9 mouse cellular contexts compared by ENCODE assay signal in the genomic region with DNA sequence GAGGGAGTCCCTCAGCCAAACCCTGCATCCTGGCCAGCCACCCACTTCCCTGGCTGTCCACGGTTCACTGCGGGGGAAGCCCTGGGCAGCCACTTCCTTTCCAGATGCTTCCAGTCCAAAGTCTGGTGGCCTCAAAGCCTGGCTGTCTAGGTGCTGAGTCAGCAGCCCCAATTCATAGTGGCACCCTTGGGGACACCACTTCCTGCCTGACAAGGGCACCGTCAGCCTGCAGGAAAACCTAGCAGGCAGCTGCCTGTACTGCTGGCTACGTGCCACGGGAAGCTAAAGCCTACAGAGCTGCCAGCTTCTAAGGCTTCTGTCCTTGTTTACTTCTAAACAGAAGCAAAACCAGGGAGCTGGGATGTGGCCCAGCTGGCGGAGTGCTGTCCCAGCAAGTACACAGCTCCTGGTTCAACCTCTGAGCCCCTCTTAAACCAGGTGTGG. TPM values are rescaled to one million over a fixed set of nuclear protein-coding genes. Genes with fewer than 3 reads are reported as not detected.
DNase-seq lines count a peak whose midpoint lies in the region; ATAC-seq lines count a peak whose summit lies in the region.
"Had no signal": no experiment of that assay in that cellular context is flagged by ENCODE, and none has a peak within 500 bp of the region (broad histone marks: within the 10 kb centered on the region; RNA-seq: fewer than 3 reads in every experiment).

No protein-coding gene starts in this region.

- no peak overlapping the region for H3K4me2 ChIP-seq in midbrain, embryonic 16.5 days (ENCODE audit: low read length)
- H3K4me2 ChIP-seq in embryonic facial prominence, embryonic 13.5 days = no peak overlapping the region
- H3K4me2 ChIP-seq in heart, embryonic 11.5 days = no peak overlapping the region
- H3K4me2 ChIP-seq in kidney, embryonic 15.5 days = peak overlapping the region; percentile 5; the same call in 1 of the 2 replicates
- no peak overlapping the region for H3K4me2 ChIP-seq in limb, embryonic 15.5 days

- H3K9ac ChIP-seq in midbrain, embryonic 16.5 days (ENCODE audit: low read depth, low read length) = no peak overlapping the region
- H3K9ac ChIP-seq in embryonic facial prominence, embryonic 13.5 days = no peak overlapping the region
- no peak overlapping the region for H3K9ac ChIP-seq in heart, embryonic 11.5 days (ENCODE audit: low read depth, low read length)
- no peak overlapping the region for H3K9ac ChIP-seq in kidney, embryonic 15.5 days
- H3K9ac ChIP-seq in limb, embryonic 15.5 days = no peak overlapping the region

- peaks cover 19% of the 10 kb centered on the region for H3K36me3 ChIP-seq in midbrain, embryonic 10.5 days
- peaks cover 14% of the 10 kb centered on the region for H3K36me3 ChIP-seq in midbrain, embryonic 16.5 days (ENCODE audit: control insufficient read depth, insufficient read depth, low read length)
- peaks cover 27% of the 10 kb centered on the region for H3K36me3 ChIP-seq in embryonic facial prominence, embryonic 13.5 days
- peaks cover 9% of the 10 kb centered on the region; the same call in 1 of the 2 replicates for H3K36me3 ChIP-seq in heart, embryonic 11.5 days (ENCODE audit: control insufficient read depth, insufficient read depth, low read length)
- peaks cover 19% of the 10 kb centered on the region for H3K36me3 ChIP-seq in kidney, embryonic 15.5 days
- H3K36me3 ChIP-seq in limb, embryonic 15.5 days = peaks cover 25% of the 10 kb centered on the region

- peak overlapping the region; percentile 30 for H3K27ac ChIP-seq in midbrain, embryonic 10.5 days (replicated peaks)
- no peak overlapping the region for H3K27ac ChIP-seq in midbrain, embryonic 16.5 days (ENCODE audit: low read length)
- 0 out of 2 replicates have a peak overlapping the region, but pooled peaks have one; percentile 5 for H3K27ac ChIP-seq in embryonic facial prominence, embryonic 13.5 days
- H3K27ac ChIP-seq in heart, embryonic 11.5 days (ENCODE audit: low read depth, low read length) = peak overlapping the region; percentile 31; the same call in 1 of the 2 replicates
- H3K27ac ChIP-seq in kidney, embryonic 15.5 days = peak overlapping the region; percentile 48
- H3K27ac ChIP-seq in limb, embryonic 15.5 days = peak overlapping the region; percentile 68

- no peak overlapping the region for H3K4me3 ChIP-seq in midbrain, embryonic 10.5 days
- no peak overlapping the region for H3K4me3 ChIP-seq in midbrain, embryonic 16.5 days (ENCODE audit: low read depth, low read length)
- no peak overlapping the region for H3K4me3 ChIP-seq in embryonic facial prominence, embryonic 13.5 days
- H3K4me3 ChIP-seq in heart, embryonic 11.5 days (ENCODE audit: low read depth, low read length) = no peak overlapping the region
- H3K4me3 ChIP-seq in kidney, embryonic 15.5 days (replicated peaks) = no peak overlapping the region
- H3K4me3 ChIP-seq in limb, embryonic 15.5 days = no peak overlapping the region

- H3K9me3 ChIP-seq in midbrain, embryonic 10.5 days (replicated peaks) = no peaks in the 10 kb centered on the region
- H3K9me3 ChIP-seq in midbrain, embryonic 16.5 days (replicated peaks; ENCODE audit: control insufficient read depth, low read length, poor library complexity, severe bottlenecking) = no peaks in the 10 kb centered on the region
- no peaks in the 10 kb centered on the region for H3K9me3 ChIP-seq in embryonic facial prominence, embryonic 13.5 days
- no peaks in the 10 kb centered on the region for H3K9me3 ChIP-seq in heart, embryonic 11.5 days (replicated peaks; ENCODE audit: control insufficient read depth, low read length)
- no peaks in the 10 kb centered on the region for H3K9me3 ChIP-seq in kidney, embryonic 15.5 days (replicated peaks)
- H3K9me3 ChIP-seq in limb, embryonic 15.5 days = no peaks in the 10 kb centered on the region

- DNase-seq in midbrain, embryonic 10.5 days (ENCODE audit: low spot score) = no peak
- DNase-seq in telencephalon, adult 2 months (ENCODE audit: low read depth, low spot score) = peak; percentile 67

- H3K27me3 ChIP-seq in midbrain, embryonic 10.5 days (ENCODE audit: low read depth, poor library complexity, severe bottlenecking) = no peaks in the 10 kb centered on the region
- H3K27me3 ChIP-seq in midbrain, embryonic 16.5 days (ENCODE audit: control insufficient read depth, insufficient read depth, low read depth, low read length) = no peaks in the 10 kb centered on the region
- no peaks in the 10 kb centered on the region for H3K27me3 ChIP-seq in embryonic facial prominence, embryonic 13.5 days
- no peaks in the 10 kb centered on the region for H3K27me3 ChIP-seq in heart, embryonic 11.5 days (ENCODE audit: control insufficient read depth, insufficient read depth, low read length)
- H3K27me3 ChIP-seq in kidney, embryonic 15.5 days = no peaks in the 10 kb centered on the region
- H3K27me3 ChIP-seq in limb, embryonic 15.5 days = no peaks in the 10 kb centered on the region
- H3K27me3 ChIP-seq: Patski had no signal

- no peak for ATAC-seq in midbrain, embryonic 16.5 days
- ATAC-seq in embryonic facial prominence, embryonic 13.5 days (ENCODE audit: insufficient number of reproducible peaks, insufficient read depth, low FRiP score, low TSS enrichment, low read depth) = peak; percentile 27; the same call in 1 of the 2 replicates
- no peak for ATAC-seq in heart, embryonic 11.5 days (replicated peaks; ENCODE audit: insufficient number of reproducible peaks, low FRiP score, low TSS enrichment)
- peak; percentile 64; the same call in 1 of the 2 replicates for ATAC-seq in kidney, embryonic 15.5 days (replicated peaks; ENCODE audit: low FRiP score)
- peak; percentile 47; the same call in 1 of the 2 replicates for ATAC-seq in limb, embryonic 15.5 days (ENCODE audit: insufficient number of reproducible peaks, low FRiP score, low TSS enrichment, low read depth)
- ATAC-seq in monocyte, adult 5-6 weeks (replicated peaks; ENCODE audit: insufficient number of reproducible peaks, low FRiP score, low TSS enrichment, poor library complexity, severe bottlenecking) = peak; percentile 47; the same call in 1 of the 2 replicates
- ATAC-seq: Patski had no signal

- 90% methylated on average over 6 of the region's 6 CpGs for WGBS in midbrain, embryonic 10.5 days
- WGBS in midbrain, embryonic 16.5 days = 65% methylated on average over 6 of the region's 6 CpGs
- WGBS in embryonic facial prominence, embryonic 13.5 days = 43% methylated on average over 6 of the region's 6 CpGs
- WGBS in heart, embryonic 11.5 days (ENCODE audit: insufficient replicate concordance) = 48% methylated on average over 6 of the region's 6 CpGs
- 46% methylated on average over 6 of the region's 6 CpGs for WGBS in kidney, embryonic 15.5 days
- 29% methylated on average over 6 of the region's 6 CpGs for WGBS in limb, embryonic 15.5 days

- peaks cover 7% of the 10 kb centered on the region for H3K4me1 ChIP-seq in midbrain, embryonic 10.5 days
- H3K4me1 ChIP-seq in midbrain, embryonic 16.5 days (ENCODE audit: control insufficient read depth, insufficient read depth, low read length) = peaks cover 6% of the 10 kb centered on the region; the same call in 1 of the 2 replicates
- H3K4me1 ChIP-seq in embryonic facial prominence, embryonic 13.5 days = peaks cover 22% of the 10 kb centered on the region
- peaks cover 11% of the 10 kb centered on the region for H3K4me1 ChIP-seq in heart, embryonic 11.5 days (ENCODE audit: control insufficient read depth, insufficient read depth, low read length)
- peaks cover 13% of the 10 kb centered on the region for H3K4me1 ChIP-seq in kidney, embryonic 15.5 days
- H3K4me1 ChIP-seq in limb, embryonic 15.5 days = peaks cover 29% of the 10 kb centered on the region

RNA-seq across cellular contexts. Expression of a gene that starts 13.3 kb away (rescaled TPM):
- polyA plus RNA-seq in midbrain, embryonic 10.5 days (2016; fragmentation: Nextera tagmentation; extraction: Ambion mirVana) = 24.5 and 26.0 TPM in 2 replicates
- polyA plus RNA-seq in midbrain, embryonic 16.5 days (2015; fragmentation: Nextera tagmentation; extraction: Ambion mirVana) = 28.9 and 30.9 TPM in 2 replicates
- polyA plus RNA-seq in embryonic facial prominence, embryonic 13.5 days (2015; fragmentation: Nextera tagmentation; extraction: Ambion mirVana) = 58.4 and 58.6 TPM in 2 replicates
- polyA plus RNA-seq in heart, embryonic 11.5 days (2014; fragmentation: Nextera tagmentation; extraction: Ambion mirVana) = 29.1 and 31.2 TPM in 2 replicates
- polyA plus RNA-seq in kidney, embryonic 15.5 days (2015; fragmentation: Nextera tagmentation; extraction: Ambion mirVana) = 35.7 and 38.4 TPM in 2 replicates
- polyA plus RNA-seq in limb, embryonic 15.5 days (2015; fragmentation: Nextera tagmentation; extraction: Ambion mirVana) = 57.5 and 59.2 TPM in 2 replicates
- total RNA-seq in monocyte, adult 5-6 weeks (2017) = 0.29 to 7.2 TPM (median 0.53 TPM) in 3 replicates

RNA-seq across cellular contexts. Expression of a gene that starts 40.1 kb away (rescaled TPM):
- polyA plus RNA-seq in midbrain, embryonic 10.5 days (2016; fragmentation: Nextera tagmentation; extraction: Ambion mirVana) = 52.5 and 55.2 TPM in 2 replicates
- polyA plus RNA-seq in midbrain, embryonic 16.5 days (2015; fragmentation: Nextera tagmentation; extraction: Ambion mirVana) = 174 and 197 TPM in 2 replicates
- 106 and 130 TPM in 2 replicates for polyA plus RNA-seq in embryonic facial prominence, embryonic 13.5 days (2015; fragmentation: Nextera tagmentation; extraction: Ambion mirVana)
- 127 and 134 TPM in 2 replicates for polyA plus RNA-seq in heart, embryonic 11.5 days (2014; fragmentation: Nextera tagmentation; extraction: Ambion mirVana)
- polyA plus RNA-seq in kidney, embryonic 15.5 days (2015; fragmentation: Nextera tagmentation; extraction: Ambion mirVana) = 124 and 136 TPM in 2 replicates
- polyA plus RNA-seq in limb, embryonic 15.5 days (2015; fragmentation: Nextera tagmentation; extraction: Ambion mirVana) = 124 and 129 TPM in 2 replicates
- total RNA-seq in monocyte, adult 5-6 weeks (2017) = 321 to 443 TPM (median 357 TPM) in 3 replicates

RNA-seq across cellular contexts. Expression of a gene that starts 53.5 kb away (rescaled TPM):
- 0.54 and 1.1 TPM in 2 replicates for polyA plus RNA-seq in midbrain, embryonic 10.5 days (2016; fragmentation: Nextera tagmentation; extraction: Ambion mirVana)
- polyA plus RNA-seq in midbrain, embryonic 16.5 days (2015; fragmentation: Nextera tagmentation; extraction: Ambion mirVana) = 6.7 and 7.2 TPM in 2 replicates
- polyA plus RNA-seq in embryonic facial prominence, embryonic 13.5 days (2015; fragmentation: Nextera tagmentation; extraction: Ambion mirVana) = 3.6 and 5.1 TPM in 2 replicates
- 0.82 and 1.6 TPM in 2 replicates for polyA plus RNA-seq in heart, embryonic 11.5 days (2014; fragmentation: Nextera tagmentation; extraction: Ambion mirVana)
- polyA plus RNA-seq in kidney, embryonic 15.5 days (2015; fragmentation: Nextera tagmentation; extraction: Ambion mirVana) = 1.4 and 2.3 TPM in 2 replicates
- 2.9 and 3.2 TPM in 2 replicates for polyA plus RNA-seq in limb, embryonic 15.5 days (2015; fragmentation: Nextera tagmentation; extraction: Ambion mirVana)
- not detected in 3 replicates for total RNA-seq in monocyte, adult 5-6 weeks (2017)

Comparison
In these comparisons a context has a peak if more than half of its experiments do, and no peak if none do; other contexts are left out.
1. ATAC-seq: peak in embryonic facial prominence, embryonic 13.5 days (single experiment), kidney, embryonic 15.5 days (single experiment), limb, embryonic 15.5 days (single experiment) and monocyte, adult 5-6 weeks (single experiment); none in midbrain, embryonic 16.5 days (single experiment) and heart, embryonic 11.5 days (single experiment).